Mouse (Mus musculus) embryonic facial prominence, embryonic 11.5 days (tissue): ENCODE data around the gene Dhfr. TPM values are rescaled to one million over a fixed set of nuclear protein-coding genes. Genes with fewer than 3 reads are reported as not detected.
"Not testable (repeated sequence)": the region's sequence is repeated elsewhere in the genome, so short reads cannot be mapped to it uniquely, and the experiment has no call there.

Experiments
- ATAC-seq: fragments of 200-750 bp; cut with Nextera tagmentation; replicated peaks from 2 replicates; pipeline ENCODE4 v1.8.0; 2017; ENCODE audit warnings: low read depth; ENCODE audit not compliant: insufficient number of reproducible peaks, low FRiP score, low TSS enrichment
- DNase-seq: peaks from one replicate; pipeline ENCODE4 v3.0.0-alpha.2; 2015; ENCODE audit warnings: low spot score
- H3K27ac ChIP-seq: fragments of 300-500 bp; sonication (generic); replicated peaks from 2 replicates; pipeline ENCODE4 v1.5.1; 2014; ENCODE audit warnings: mild to moderate bottlenecking, low read depth, low read length, control low read depth
- H3K27me3 ChIP-seq: fragments of 300-500 bp; sonication (generic); 2 replicates; pipeline ENCODE4 v1.6.1; 2014; ENCODE audit warnings: mild to moderate bottlenecking, low read length, moderate library complexity, mixed read lengths; ENCODE audit not compliant: control insufficient read depth, insufficient read depth
- H3K36me3 ChIP-seq: fragments of 300-500 bp; sonication (generic); replicated peaks from 2 replicates; pipeline ENCODE4 v1.6.1; 2014; ENCODE audit warnings: low read depth, mild to moderate bottlenecking, low read length, moderate library complexity, mixed read lengths; ENCODE audit not compliant: control insufficient read depth, insufficient read depth
- H3K4me1 ChIP-seq: fragments of 300-500 bp; sonication (generic); 2 replicates; pipeline ENCODE4 v1.6.1; 2014; ENCODE audit warnings: low read length, mixed read lengths; ENCODE audit not compliant: control insufficient read depth, insufficient read depth
- H3K4me2 ChIP-seq: fragments of 300-500 bp; sonication (generic); 2 replicates; pipeline ENCODE4 v1.6.1; 2014; ENCODE audit warnings: low read depth, mild to moderate bottlenecking, control low read depth, low read length, moderate library complexity
- H3K4me3 ChIP-seq: fragments of 300-500 bp; sonication (generic); 2 replicates; pipeline ENCODE4 v1.5.1; 2014; ENCODE audit warnings: low read depth, low read length, control low read depth
- H3K9ac ChIP-seq: fragments of 300-500 bp; sonication (generic); replicated peaks from 2 replicates; pipeline ENCODE4 v1.6.1; 2014; ENCODE audit warnings: mild to moderate bottlenecking, control low read depth, low read length
- H3K9me3 ChIP-seq: fragments of 300-500 bp; sonication (generic); replicated peaks from 2 replicates; pipeline ENCODE4 v1.6.1; 2016; ENCODE audit warnings: mild to moderate bottlenecking, low read length, inconsistent platforms, mixed read lengths; ENCODE audit not compliant: control insufficient read depth
- WGBS: fragments of 180-500 bp; shearing (Covaris S2); extraction: QIAGEN DNeasy Blood & Tissue Kit; methylation state at CpG from one replicate; pipeline ENCODE4 v1.1.7; 2014; 5-methylcytosine and 5-hydroxymethylcytosine counted together
- polyA plus RNA-seq: library from polyadenylated mRNA; unstranded; fragments of >200 nt; fragmentation: Nextera tagmentation; extraction: Ambion mirVana; gene quantifications from 2 replicates; pipeline ENCODE4 v1.2.1, GENCODE M21; 2014

The Dhfr gene
- polyA plus RNA-seq, 1 experiment from 2014 or later = 28.1 TPM

DNA sequence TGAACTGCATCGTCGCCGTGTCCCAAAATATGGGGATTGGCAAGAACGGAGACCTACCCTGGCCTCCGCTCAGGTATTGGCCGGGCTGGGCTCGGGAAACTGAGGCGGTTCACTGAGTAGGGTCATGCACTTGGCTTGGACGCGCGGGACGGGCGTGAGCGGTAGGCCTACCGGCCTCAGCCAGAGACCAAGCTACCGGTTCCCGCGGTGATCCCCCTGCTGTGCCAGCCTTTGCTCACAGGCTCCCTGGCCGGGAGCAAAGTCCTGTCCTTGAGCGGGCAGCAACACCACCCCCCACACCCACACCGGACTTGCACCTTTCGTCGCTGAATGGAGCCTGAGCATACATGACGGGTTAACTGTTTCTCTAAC is 732 bp downstream of the Dhfr start:
- Histone ChIP-seq H3K27ac (no peak overlapping the region), H3K4me3 (peak overlapping the region; percentile 59), H3K36me3 (no peaks in the 10 kb centered on the region), H3K9ac (peak overlapping the region; percentile 67), H3K4me2 (peak overlapping the region; percentile 70), H3K27me3 (no peaks in the 10 kb centered on the region), H3K4me1 (no peaks in the 10 kb centered on the region; the same call in 1 of the 2 replicates), H3K9me3 (no peaks in the 10 kb centered on the region)
- DNase-seq = no peak
- peak; percentile 72 for ATAC-seq
- 0% methylated on average over 24 of the region's 24 CpGs for WGBS

DNA sequence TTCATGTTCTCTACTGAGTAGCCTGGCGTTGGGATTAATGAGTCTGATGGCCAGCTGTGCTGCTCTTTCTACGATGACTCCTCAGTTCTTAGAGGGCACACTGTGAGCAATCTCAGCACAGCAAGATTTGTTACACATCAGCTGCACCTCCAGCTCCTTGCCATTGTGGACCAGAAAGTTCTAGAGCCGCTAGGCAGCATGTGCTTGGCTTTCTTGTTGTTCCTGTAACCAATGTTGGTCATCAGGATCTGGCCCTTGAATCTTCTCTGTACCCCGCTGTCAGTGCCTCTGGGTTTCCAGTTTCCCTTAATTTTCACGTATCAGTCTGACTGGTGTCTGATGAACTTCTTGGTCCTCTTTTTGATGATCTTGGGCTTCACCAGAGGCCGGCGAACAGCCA is 1.9 kb downstream of the Dhfr start:
- WGBS = 79% methylated on average over 7 of the region's 7 CpGs
- DNase-seq (no peak), ATAC-seq (no peak)
- no peaks in the 10 kb centered on the region for H3K9me3 ChIP-seq
- peak overlapping the region; percentile 70 for H3K4me2 ChIP-seq
- H3K4me1 ChIP-seq = no peaks in the 10 kb centered on the region; the same call in 1 of the 2 replicates
- H3K4me3 ChIP-seq = peak overlapping the region; percentile 59
- H3K27me3 ChIP-seq = no peaks in the 10 kb centered on the region
- no peak overlapping the region for H3K27ac ChIP-seq
- no peak overlapping the region for H3K9ac ChIP-seq
- no peaks in the 10 kb centered on the region for H3K36me3 ChIP-seq

GRCm38 (mm10) chr13:92357644-92358043 is 3.1 kb downstream of the Dhfr start:
- no peak overlapping the region for H3K27ac ChIP-seq
- H3K36me3 ChIP-seq = no peaks in the 10 kb centered on the region
- H3K4me1 ChIP-seq = no peaks in the 10 kb centered on the region; the same call in 1 of the 2 replicates
- 60% methylated on average over 2 of the region's 2 CpGs for WGBS
- ATAC-seq (no peak), DNase-seq (peak; percentile 14)
- H3K4me2 ChIP-seq = no peak overlapping the region
- no peaks in the 10 kb centered on the region for H3K9me3 ChIP-seq
- no peak overlapping the region for H3K4me3 ChIP-seq
- H3K9ac ChIP-seq = no peak overlapping the region
- H3K27me3 ChIP-seq = no peaks in the 10 kb centered on the region

- WGBS = 88% methylated on average over 2 of the region's 2 CpGs
- H3K36me3 ChIP-seq = no peaks in the 10 kb centered on the region
- no peak for ATAC-seq
These were observed 7.1 kb downstream of the Dhfr start for GRCm38 (mm10) chr13:92361609-92362008.

DNA sequence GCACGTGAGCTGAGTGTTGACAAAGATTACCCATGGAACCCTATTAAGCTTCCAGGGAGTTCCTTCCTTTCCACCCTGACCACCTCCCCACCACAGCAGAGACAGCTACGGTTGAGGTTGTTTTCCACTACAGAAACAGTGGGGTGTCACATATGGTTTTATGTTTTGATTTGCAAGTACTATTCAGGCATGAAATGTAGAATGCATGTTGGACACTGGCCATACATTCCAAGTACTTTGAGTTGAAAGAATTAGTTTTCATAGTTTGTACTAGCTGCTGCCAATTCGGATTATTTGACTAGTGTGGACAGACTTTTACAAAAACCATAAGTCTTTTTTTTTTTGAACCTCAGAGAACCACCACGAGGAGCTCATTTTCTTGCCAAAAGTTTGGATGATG is 10.8 kb downstream of the Dhfr start:
- Histone ChIP-seq H3K4me2 (no peak overlapping the region), H3K4me3 (no peak overlapping the region), H3K9me3 (no peaks in the 10 kb centered on the region), H3K36me3 (peaks cover 7% of the 10 kb centered on the region; the same call in 1 of the 2 replicates), H3K4me1 (no peaks in the 10 kb centered on the region), H3K27ac (no peak overlapping the region), H3K27me3 (no peaks in the 10 kb centered on the region), H3K9ac (no peak overlapping the region)
- WGBS = 79% methylated on average over 4 of the region's 4 CpGs
- no peak for DNase-seq
- ATAC-seq = no peak

More at GRCm38 (mm10) chr13:92361609-92362008, 7.1 kb downstream of the Dhfr start:
- Histone ChIP-seq H3K4me1 (no peaks in the 10 kb centered on the region), H3K27ac (no peak overlapping the region), H3K9me3 (no peaks in the 10 kb centered on the region), H3K4me3 (no peak overlapping the region), H3K4me2 (no peak overlapping the region), H3K27me3 (no peaks in the 10 kb centered on the region), H3K9ac (no peak overlapping the region)
- no peak for DNase-seq

GRCm38 (mm10) chr13:92370811-92371210 is 16.3 kb downstream of the Dhfr start:
- Histone ChIP-seq H3K4me3 (no peak overlapping the region), H3K4me1 (no peaks in the 10 kb centered on the region), H3K27ac (no peak overlapping the region), H3K36me3 (peaks cover 7% of the 10 kb centered on the region; the same call in 1 of the 2 replicates), H3K9ac (no peak overlapping the region), H3K4me2 (no peak overlapping the region), H3K9me3 (no peaks in the 10 kb centered on the region), H3K27me3 (no peaks in the 10 kb centered on the region)
- ATAC-seq = no peak
- WGBS = 83% methylated on average over 3 of the region's 3 CpGs
- DNase-seq = no peak

- DNase-seq, H3K4me2 ChIP-seq, H3K4me3 ChIP-seq, ATAC-seq, H3K36me3 ChIP-seq, H3K27ac ChIP-seq, H3K9me3 ChIP-seq, H3K27me3 ChIP-seq, H3K4me1 ChIP-seq, H3K9ac ChIP-seq: not testable (repeated sequence)
- 96% methylated on average over 6 of the region's 6 CpGs for WGBS
These were observed 16.9 kb downstream of the Dhfr start for GRCm38 (mm10) chr13:92371466-92371865.

DNA sequence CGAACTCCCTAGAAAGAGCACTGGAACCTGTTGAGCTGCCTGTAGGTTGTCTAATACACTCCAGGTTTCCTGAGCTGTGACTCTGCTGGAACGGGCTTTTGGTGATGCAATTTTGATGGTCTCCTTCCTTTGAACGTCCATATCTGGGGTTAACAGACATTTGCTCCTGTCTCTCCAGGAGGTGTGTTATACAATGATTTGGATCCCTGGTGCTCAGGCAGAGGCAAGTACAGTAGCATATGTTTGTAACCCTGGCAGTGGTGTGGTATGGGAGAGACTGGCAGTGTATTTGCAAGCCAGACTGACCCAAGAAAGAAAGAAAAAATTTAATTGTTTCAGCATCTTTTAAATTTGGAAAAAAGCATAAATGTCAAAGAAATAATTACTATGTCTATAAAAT is 32.8 kb downstream of the Dhfr start:
- H3K4me2 ChIP-seq = no peak overlapping the region
- no peaks in the 10 kb centered on the region; the same call in 1 of the 2 replicates for H3K36me3 ChIP-seq
- no peak overlapping the region for H3K27ac ChIP-seq
- H3K9ac ChIP-seq = no peak overlapping the region
- no peak overlapping the region for H3K4me3 ChIP-seq
- H3K27me3 ChIP-seq = no peaks in the 10 kb centered on the region
- DNase-seq (no peak), ATAC-seq (no peak)
- 82% methylated on average over 3 of the region's 3 CpGs for WGBS
- no peaks in the 10 kb centered on the region for H3K4me1 ChIP-seq
- H3K9me3 ChIP-seq = no peaks in the 10 kb centered on the region
